Mouse (Mus musculus): ENCODE measurements around the gene Fbln2.
A peak's percentile ranks its signal among the peaks of the same experiment; 100 is the strongest.

The Fbln2 gene

DNA sequence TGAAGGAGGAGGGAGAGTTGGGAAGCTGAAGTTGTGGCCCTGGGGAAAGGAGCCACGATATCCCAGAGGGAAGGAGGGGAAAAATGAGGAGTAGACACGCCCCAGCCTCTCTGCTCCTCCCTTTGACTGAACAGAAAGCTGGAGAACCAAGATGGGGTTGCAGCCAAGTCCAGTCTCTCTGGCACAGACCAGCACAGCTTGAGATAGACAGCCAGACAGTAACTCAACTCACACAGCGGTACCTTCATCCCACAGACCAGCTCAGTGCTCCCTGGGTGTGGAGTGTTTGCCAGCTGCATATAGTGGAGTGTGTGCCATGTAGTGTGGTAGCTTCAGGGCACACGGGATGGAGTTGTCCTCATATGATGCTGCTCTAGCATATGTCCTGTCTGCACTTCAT, 16.7 kb downstream of the Fbln2 start:
- DNase-seq (ENCODE audit: low spot score in 2 of 2): no peak

DNA sequence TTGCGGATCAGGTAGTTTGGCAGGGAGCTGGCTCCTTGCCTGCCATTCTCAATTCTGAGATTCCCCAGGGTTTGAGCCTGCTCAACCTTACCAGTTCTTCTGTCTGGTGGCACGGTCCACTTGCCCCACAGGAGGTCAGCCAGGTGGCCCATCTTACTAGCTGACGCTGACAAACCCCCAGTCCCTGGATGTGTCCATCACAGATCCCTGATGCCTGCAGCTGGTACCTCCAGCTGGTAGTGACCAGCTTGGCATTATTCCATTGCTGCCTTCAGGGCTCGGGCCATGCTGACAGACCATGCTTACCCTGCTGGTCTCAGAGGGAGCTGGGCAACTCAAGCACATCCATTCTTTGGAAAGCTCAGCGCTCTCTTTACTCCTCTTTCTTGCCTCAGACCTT, 18.7 kb downstream of the Fbln2 start:
- no peak for DNase-seq (ENCODE audit: low spot score in 2 of 2)

DNA sequence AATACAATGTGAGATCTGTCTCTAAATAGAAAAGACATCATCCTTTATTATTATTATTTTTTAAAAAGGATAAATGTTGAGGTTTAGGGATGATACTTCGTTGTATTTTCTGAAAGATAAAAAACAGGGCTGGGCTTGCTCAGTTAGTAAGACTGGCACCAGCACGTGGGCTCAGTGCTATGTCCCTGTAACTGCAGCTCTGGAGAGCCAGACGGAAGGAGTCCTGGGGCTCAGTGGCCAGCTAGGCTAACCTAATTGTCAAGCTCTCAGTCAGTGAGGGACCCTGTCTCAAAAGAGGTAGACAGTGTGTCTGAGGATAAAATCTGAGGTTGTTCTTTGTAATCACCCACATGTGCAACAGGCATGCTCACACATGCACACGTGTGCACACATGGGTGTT, 19.3 kb downstream of the Fbln2 start:
- DNase-seq (ENCODE audit: low spot score in 2 of 2): no peak

DNA sequence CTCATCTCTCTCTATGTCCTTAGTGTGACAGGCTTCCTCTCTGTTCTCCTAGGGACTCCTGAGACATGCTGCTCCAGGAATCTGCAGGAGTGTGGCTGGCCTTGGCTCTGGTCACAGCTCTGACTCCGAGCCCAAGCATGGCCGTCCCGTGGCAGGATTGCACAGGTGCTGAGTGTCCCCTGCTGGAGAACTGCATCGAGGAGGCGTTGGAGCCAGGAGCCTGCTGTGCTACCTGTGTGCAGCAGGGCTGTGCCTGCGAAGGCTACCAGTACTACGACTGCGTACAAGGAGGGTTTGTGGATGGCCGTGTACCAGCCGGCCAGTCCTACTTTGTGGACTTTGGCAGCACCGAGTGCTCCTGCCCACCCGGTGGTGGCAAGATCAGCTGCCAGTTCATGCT, 20.8 kb downstream of the Fbln2 start:
- DNase-seq (ENCODE audit: low spot score in 2 of 2): no peak

DNA sequence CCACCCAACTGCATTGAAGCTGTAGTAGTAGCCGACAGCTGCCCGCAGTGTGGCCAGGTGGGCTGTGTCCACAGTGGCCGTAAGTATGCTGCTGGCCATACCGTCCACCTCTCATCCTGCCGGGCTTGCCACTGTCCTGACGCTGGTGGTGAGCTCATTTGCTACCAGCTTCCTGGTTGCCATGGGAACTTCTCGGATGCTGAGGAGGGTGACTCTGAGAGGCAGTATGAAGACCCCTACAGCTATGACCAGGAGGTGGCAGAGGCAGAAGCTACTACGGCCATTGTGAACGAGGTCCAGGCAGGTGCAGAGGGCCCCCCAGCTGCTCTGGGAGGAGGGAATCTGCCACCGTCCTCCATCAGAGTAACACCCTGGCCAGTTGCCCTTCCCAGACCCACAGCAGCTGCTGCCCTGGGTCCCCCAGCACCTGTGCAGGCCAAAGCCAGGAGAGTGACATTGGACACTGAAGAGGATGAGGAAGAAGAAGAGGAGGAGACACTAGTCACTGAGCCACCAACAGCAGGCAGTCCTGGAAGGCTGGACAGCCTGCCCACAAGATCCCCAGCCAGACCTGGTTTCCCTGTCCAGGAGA, 21.3 kb downstream of the Fbln2 start:
- DNase-seq (ENCODE audit: low spot score in 2 of 2): no peak

DNA sequence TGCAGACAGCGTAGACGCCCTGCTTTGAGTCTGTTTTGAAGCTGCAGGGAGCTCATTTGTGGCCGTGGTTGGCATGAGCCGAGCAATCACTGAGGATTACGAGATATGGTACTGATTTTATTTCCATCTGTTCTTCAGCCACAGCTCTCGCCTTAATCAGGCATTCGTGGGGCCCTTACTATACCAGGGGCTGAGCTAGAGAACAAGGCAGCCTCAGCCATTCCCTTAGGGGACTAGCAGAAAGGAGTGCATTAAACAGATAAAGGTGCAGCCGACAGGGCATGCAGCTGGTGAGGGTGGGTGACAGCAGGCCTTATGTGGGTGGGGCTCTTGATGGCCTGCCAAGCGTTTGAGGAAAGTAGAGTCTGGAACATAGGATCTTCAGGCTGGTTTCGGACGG, 23.8 kb downstream of the Fbln2 start:
- DNase-seq (ENCODE audit: low spot score in 2 of 2): no peak

DNA sequence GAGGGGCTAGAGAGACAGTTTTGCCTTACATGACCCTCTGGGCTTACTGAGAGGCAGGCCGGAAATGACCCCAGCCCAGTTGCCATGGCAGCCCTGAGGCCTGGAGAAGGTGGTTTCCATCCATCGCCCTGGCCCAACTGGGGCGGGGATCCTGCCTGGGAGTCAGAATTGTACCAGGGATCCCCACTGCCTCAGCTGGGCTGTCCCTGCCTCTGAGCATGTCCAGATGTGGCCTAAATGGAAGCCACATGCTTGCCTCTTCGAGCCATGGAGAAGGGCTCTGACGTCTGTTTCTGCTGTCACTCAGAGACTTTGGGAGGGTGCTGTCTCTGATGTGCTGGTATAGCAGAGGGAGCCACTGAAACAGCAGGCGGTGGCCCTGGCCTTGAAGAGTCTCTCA, 24.2 kb downstream of the Fbln2 start:
- no peak for DNase-seq (ENCODE audit: low spot score in 2 of 2)

DNA sequence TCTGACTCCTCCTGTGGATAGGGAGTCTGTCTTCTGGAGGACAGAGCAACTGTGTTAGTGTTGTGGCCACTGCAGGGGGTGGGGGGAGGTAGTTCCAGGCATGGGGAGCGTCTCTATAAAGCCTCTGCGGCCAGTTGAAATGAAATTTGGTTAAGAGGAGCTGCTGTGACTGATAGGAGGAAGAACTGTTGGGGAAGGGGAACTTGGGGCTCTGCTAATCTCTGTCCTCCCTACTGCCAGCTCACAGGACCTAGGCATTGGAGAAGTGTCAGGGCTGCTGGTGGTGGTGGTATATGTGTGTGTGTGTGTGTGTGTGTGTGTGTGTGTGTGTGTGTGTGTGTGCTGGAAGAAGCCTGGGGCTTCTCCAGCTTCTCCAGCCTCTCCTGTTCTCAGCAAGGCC, 25.0 kb downstream of the Fbln2 start:
- no peak for DNase-seq (ENCODE audit: low spot score in 2 of 2)

DNA sequence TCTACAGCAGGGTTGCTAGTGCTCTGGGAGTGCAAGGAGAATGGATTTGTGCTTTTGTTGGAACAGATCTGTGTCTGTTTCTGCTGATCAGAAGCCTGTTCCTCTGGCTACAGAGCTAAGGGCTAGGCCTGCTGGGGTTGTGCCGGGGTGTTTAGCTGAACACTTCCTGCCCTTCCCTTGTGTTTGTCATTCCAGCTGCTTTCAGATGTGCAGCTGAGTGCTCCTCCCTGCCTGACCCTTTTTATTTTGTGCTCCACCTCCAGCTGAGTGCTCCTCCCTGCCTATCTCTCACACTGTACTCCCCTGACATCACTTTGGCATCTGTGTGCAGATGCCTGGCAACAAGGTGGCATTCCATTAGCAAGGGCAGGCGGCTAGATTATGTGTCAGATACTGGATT, 28.3 kb downstream of the Fbln2 start:
- DNase-seq (ENCODE audit: low spot score in 2 of 2): no peak

DNA sequence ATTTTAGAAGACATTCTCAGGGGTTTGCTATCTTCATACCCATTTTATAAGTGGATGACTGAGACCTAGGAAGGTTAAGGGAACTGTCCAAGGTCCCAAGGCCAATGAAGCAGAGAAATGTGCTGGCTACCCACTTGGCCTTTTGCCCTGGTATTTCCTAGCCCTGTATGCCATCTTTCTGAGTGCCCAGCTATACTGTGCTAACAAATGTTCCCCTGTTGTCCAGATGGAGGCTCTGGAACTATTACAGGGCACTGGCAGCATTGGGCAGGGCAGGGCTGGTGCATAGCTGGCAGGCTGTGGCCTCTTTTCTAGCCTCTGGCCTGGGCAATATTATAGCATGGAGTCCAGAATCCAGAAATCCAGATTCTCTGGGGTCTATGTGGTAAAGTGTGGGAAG, 28.7 kb downstream of the Fbln2 start:
- DNase-seq (ENCODE audit: low spot score in 2 of 2): no peak

DNA sequence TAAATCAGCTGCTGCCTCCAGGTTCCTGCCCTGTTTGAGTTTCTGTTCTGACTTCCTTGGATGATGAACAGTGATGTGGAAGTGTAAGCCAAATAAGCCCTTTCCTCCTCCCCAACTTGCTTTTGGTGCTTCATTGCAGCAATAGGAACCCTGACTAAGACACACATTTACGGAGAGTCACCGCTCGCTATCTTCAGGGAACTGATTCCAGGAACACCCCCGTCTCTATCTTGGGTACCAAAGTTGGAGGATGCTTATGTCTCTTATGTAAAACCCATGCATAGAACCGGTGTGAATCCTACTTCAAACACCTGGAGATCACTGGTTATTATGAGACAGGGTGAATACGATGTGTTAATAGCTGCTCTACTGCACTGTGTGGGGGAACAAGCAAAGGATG, 31.1 kb downstream of the Fbln2 start:
- DNase-seq (ENCODE audit: low spot score in 2 of 2): no peak

DNA sequence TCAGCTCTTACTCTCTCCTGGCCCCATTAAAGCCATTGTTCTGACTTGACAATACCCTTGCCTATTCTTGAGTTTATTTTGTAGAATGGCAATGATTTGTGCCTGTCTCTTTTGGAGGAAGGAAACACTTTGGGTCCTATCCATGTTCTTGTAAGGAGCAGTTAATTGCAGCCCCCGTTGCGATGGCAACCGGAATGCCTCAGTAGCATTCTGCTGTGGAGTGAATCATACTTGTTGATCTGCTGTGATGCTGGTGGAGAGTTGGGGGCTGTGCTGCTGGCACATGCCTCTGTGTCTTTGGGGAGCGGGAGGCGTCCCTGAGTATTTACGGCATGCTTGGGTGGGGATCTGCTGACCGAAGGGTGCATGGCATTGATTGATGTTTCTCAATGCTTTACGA, 32.1 kb downstream of the Fbln2 start:
- no peak for DNase-seq (ENCODE audit: low spot score in 2 of 2)

DNA sequence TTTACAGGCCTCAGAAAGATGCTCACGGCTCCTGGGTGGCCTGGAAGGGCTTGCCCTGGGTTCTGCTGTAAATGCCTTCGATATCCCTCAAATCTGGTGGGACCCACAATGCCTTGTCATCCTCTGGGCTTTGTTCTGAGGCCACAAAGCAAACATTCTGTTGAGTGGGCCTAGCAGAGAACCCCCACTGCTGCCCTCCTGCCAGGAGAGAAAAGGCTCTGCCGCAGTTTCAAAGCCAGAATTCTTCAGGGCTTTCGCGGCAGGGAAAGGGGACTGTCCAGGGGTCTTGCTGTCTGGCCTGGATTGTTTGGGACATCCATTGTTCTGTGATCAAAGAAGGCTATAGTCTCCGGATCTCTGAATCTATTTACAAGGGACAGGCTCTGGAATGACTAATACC, 33.1 kb downstream of the Fbln2 start:
- DNase-seq (ENCODE audit: low spot score in 2 of 2): no peak

DNA sequence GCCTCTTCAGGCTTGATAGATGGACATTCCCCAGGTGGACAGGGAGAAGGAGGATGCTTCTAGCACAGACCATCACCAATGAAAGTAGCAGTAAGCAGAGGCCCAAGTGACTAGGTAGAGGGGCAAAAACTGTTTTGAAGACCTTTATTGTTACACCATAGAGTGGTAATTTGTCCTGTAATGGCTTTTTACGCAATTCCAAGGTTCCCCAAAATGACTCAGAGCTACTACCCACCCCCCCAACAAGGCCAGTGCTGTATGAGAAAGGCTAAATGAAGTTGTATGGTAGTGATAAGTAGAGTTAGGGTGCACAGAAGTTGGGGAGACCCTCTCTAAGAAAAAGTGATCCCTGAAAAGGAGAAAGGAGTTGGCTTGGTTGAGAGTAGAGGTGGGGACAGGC, 35.1 kb downstream of the Fbln2 start:
- DNase-seq (ENCODE audit: low spot score in 2 of 2): no peak

DNA sequence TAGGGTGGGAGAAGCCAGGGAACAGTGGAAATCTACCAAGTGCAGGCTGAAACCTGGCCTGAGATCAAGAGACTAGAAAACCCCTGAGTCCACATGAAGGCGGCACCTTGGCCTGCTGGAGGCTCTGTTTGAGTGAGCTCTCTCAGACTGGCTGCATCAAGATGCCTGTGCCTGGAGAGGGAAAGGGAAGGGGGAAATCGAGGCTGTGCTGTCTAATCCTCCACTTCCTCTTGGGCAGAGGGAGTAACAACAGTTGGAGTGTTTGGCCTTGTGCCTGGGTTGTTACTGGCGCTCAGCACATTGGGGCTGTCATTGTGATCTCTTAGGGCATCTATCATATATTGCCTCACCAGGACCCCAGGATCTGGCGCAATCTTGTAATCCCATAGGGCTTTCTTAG, 36.4 kb downstream of the Fbln2 start:
- no peak for DNase-seq (ENCODE audit: low spot score in 2 of 2)

DNA sequence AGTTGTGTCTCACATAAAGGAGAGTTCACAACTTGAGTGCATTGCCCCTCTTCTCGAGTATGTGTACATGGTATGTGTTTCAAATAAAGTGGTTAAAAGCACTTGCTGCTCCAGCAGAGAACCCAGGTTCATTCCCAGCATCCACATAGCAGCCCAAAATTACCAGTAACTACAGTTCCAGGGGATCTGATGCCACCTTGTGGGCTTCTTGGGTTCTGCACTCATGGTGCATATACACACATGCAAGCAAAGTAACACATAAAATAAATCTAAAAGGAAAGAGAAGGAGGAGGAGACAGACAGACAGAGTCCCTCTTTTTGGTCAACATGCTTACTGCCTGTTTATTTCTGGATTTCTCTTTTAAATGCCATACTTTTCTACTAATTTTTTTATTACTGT, 37.5 kb downstream of the Fbln2 start:
- DNase-seq (ENCODE audit: low spot score in 2 of 2): no peak

DNA sequence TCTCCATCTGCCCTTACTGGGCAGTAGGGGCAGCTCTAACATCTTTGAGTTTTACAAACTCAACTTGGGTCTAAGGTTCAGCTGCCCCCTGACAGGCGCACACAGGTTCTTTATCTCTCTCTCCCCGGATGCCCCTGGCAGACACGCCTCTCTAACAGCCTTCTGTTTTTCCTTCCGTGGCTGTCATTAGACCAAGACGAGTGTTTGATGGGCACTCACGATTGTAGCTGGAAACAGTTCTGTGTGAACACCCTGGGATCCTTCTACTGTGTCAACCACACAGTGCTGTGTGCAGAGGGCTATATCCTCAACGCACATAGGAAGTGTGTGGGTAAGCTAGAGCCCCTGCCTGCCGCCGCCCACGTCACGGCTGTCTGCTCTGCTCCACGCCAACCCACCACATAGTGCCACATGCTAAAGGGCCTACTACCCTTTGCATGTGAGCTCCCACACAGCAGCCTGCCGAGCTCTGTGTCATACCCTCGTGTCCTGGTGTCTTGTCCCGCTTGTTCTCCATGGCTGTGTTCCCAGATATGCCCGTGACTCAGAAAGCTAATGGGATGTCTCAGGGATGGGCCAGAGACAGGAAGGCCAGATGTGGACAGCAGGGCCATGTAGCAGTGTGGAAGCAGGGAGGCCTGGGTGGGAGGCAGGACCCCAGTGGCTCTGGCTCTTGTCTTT, 47.3 kb downstream of the Fbln2 start:
- no peak for DNase-seq (ENCODE audit: low spot score in 2 of 2)

DNA sequence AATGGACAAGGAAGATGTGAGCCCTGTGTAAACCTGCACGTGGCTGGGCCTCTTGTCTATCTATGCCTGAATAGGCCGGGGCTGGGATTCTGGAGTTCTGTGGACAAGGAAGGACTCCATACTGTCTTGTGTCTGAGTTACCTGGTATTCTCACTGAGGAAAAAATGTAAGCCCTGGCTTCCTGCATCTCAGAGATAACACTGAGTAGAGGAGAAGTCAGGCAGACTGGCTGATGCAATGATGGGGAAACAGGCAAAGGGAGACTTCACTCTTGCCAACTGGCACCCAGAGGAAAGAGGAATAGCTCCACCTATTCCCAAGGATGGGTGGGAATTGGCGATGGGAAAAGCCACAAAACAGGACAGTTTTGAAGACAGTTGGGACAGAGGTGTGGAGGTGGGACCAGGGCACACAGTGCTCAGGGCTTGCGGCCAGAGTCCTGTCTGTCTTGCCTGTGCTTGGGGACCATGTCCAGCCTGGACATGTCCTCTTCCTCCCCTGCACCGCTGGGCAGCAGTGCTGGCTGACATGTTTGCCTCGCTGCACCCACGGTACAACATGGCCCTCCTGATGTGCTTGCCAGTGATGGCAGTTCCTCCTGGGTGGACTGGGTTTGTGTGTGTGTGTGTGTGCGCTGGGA, 48.2 kb downstream of the Fbln2 start:
- DNase-seq (ENCODE audit: low spot score in 2 of 2): no peak

DNA sequence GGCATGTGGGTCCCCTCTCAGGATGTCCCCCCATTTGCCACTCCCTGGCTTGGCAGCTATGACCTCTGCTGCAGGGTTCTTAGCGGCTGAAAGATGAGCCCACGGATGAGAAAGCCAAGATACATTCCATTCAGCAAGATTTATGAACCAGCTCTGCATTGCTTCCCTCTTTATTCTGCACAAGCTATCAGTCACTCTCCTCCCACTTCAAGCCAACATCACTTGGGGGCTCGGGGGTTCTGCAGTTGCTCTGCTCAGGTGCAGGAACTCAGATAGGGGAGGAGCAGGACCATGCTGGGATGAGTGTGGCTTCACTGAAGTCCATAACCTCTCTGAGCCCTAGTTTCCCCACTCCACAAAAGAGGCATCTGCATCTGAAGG, 48.7 kb downstream of the Fbln2 start:
- DNase-seq (ENCODE audit: low spot score in 2 of 2): no peak

DNA sequence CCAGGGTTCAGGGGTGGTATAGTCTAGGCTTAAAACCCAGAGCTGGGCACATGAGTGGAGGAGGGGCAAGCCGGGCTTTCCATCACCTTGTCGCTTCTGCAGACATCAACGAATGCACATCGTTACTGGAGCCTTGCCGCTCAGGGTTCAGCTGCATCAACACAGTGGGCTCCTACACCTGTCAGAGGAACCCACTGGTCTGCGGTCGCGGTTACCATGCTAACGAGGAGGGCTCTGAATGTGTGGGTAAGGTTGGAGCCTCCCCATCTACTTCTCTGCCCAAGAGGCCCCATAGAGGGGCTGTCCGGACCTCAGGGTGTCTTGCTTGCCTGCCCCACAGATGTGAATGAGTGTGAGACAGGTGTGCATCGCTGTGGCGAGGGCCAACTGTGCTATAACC, 53.4 kb downstream of the Fbln2 start:
- no peak for DNase-seq (ENCODE audit: low spot score in 2 of 2)

DNA sequence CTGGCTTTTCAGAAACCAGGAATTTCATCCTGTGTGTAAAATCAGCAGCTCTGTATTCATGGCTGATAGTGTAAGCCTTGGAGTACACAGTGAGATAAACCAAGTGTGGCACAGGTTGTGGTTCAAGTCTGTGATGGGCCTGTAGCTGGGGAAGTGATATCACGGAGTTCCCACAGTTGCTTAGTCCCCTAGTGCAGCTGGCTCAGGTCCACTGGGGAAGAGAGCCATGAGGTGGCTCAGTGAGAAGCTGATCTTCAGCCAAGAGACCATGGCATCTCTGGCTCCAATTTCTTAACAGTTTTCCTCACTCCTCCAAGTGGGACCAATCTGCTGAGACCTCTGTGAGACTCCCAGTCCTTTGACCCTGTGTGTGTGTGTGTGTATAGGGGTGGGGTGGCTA, 54.4 kb downstream of the Fbln2 start:
- DNase-seq (ENCODE audit: low spot score in 2 of 2): no peak

DNA sequence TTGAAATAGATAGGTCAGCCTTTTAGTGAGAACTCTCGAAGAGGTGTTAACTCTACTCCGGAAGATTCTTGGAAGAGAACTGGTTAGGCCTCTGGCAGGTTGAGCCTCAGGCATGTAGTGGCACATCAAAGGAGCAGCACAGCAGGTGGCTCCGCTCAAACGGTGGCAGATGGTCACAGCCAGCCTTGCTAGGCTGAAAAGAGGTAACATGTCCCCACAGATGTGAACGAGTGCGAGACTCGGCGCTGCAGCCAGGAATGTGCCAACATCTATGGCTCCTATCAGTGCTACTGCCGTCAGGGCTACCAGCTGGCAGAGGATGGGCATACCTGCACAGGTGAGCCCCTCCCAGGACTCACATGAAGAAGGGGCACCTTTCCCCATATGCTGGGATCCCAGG, 56.1 kb downstream of the Fbln2 start:
- no peak for DNase-seq (ENCODE audit: low spot score in 2 of 2)

DNA sequence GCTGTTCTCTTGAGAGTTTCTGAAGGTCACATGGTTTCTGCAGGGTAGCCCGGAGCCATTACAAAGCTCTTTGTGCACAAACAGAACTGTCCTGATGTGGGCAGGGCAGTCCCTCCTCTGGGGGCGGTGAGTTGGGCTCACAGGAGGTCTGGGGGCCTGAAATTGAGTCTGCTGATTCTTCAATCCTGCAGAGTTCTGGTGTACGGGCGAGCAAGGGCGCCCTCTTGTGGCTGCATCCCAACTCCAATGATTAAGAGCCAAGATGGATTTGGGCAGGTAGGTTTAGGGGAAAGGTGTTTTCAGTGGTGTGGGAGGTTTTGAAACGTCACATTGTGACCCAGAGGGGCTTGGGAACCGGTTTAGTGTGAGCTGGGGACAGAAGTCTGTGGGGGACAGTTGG, 65.3 kb downstream of the Fbln2 start:
- DNase-seq (ENCODE audit: low spot score in 2 of 2): peak in 1 of 2 experiments; percentile 35

DNA sequence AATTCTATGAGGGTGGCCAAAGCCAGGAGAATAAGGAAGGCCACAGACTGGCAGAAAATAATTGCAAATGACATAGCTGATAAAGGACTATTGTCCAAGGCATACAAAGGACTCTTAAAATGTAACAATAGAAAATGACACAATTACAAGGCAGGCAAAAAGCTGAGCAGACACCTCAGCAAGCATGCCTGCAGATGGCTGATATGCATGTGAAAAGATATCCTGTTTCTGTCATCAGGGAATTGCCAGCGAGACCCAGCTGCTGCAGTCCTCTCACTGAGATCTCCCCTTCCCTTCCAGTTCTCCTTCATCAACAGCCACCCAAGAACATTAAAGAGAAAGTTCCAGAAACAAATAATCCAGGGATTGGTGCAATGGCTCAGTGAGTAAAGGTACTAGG, 66.0 kb downstream of the Fbln2 start:
- no peak for DNase-seq (ENCODE audit: low spot score in 2 of 2)

Data from urinary bladder, postnatal 4 days (tissue).